Mouse (Mus musculus): ENCODE measurements at regions not wholly inside any gene's neighbourhood (a gene's known extent, or its start where the extent isn't known, plus 50 kb on each side); places are given as distances from the start of the nearest gene placed in this dataset.
"Not testable (repeated sequence)": the region's sequence is repeated elsewhere in the genome, so short reads cannot be mapped to it uniquely, and the experiment has no call there.

DNA sequence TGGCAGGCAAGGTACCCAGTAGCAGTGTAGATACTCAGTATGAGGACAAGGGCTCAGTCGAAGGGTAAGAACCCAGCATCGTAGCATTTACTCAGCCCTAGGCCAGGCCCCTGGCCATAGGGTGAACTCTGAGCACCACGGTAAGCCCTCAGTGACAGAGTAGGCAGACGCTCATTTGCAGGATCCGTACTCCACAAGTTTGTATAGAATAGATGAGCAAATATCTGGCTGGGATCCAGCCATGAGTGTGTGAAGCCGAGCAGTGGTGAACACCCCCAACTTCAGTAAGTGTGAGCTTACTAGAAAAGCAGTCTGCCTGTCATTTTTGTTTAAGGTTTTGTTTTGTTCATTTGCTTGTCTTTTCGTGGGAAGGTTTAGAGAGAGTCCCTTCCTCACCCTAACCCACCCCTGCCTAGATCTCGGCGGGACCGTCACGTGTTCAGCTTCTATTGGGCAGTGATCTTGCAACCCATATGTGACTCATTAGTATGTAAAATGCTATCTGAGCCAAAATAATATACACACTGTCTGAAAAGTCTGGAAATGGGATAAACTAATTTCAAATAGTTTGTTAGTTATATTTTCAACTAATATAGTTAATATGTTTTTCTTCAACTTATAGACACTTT lies 76.3 kb downstream of the Gm5447 start:
- no peak for DNase-seq

- not testable (repeated sequence) for DNase-seq
Measured at GRCm38 (mm10) chr13:31051586-31051985, 77.6 kb downstream of the Gm5447 start.

GRCm38 (mm10) chr13:31054356-31054755 lies 80.4 kb downstream of the Gm5447 start:
- DNase-seq, result no peak

DNA sequence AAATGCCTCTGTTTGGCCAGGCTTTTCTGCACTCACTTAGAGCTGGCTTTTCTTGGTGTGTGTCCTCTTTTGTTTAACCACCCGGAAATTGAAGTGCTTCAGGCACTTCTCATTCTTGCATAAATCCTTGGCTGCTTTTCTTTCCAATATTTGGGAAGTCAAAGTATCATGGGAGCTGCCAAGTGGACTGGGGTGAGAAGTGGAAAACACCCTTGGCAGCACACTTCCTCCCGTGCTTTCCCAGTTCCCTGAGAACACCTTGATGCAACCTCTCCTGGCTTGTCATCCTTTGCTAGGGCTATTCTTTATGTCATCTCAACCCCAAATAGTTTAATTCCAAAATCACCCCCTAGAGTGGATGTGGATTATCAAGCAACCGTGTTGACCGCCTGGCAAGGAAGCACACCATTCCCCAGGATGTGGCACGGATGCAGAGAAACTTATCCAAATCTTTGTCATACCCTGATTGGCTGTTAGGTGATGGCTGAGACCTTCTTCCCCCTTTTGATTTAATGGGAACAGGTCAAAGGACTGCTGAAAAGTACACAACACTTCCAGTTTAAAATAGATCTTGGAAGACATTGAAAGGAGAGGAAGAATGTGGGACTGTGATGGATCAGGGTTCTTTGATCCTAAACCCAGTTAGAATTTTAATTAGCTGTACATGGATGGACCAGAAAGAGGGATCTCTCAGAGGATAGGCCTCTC lies 81.5 kb downstream of the Gm5447 start:
- no peak for DNase-seq

DNA sequence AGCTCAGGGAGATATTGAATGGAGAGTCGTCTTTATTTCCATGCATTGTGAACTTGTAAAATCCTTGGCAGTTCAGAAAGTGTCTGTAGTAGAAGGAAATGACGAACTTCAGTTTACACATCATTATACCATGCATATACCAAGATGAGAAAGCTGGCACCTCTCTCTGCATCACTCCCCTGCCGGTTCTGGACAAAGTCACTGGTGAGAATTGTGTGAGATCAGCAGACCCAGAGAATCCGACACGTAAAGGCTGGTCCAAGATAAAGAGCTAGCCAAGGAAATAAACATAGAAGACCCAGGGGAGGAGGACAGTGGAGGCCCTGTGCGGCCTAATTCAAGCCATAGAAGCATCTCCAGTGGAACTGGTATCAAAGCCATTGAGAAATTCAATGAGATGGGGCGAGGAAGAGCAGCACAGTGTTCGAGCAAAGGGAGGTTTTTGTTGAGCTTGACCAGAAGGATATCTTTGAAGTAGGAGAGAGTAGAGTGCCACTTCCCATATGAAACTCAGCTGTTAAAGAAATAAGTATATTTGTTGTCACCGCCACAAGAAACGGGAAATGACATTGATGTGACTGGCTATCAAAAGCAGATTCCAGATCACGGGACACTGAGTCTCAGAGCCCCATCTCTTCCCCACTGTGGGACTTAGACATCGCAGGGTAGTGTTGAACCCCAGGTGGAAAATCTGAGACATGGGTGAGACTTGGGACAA lies 82.3 kb downstream of the Gm5447 start:
- DNase-seq, result no peak

GRCm38 (mm10) chr13:31060916-31061431 lies 87.0 kb downstream of the Gm5447 start:
- DNase-seq, result no peak

DNA sequence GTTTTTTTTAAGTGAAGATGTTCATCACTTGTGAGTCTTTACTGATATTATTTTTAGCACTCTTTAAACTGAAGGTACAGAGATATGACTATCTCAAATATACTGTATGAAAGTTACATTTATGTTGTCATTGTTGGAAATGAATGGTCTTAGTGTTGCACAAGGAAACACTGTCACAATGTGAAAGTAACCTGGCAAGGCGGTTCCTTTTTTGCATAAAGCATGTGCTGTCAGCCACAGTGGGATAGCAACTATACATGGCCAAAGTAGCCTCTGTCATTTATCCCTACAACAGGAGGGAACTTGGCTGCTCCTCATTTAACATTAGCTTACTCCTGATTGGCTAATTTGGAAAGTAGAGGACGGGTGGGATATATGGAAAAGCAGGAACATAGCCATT lies 94.3 kb downstream of the Gm5447 start:
- no peak for DNase-seq

DNA sequence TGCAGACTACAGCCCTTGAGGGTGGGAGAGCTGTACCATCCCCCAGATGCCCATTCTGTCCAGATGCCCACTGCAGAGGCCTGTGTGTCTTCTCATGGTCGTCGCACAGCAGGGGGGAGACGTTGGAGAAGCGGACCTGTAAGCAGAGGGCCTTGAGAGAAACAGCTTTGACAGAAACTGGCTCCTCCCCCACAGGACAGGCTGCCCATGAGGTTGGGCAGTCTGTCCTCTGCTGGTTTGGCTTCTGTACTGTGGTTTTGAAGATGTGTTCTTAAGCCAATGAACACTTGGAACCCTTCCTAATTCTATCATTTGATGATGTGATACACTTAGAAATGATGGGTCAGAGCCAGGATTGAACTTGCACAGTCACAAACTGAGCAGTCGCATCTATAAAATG lies 102.5 kb downstream of the Gm5447 start:
- no peak for DNase-seq

DNA sequence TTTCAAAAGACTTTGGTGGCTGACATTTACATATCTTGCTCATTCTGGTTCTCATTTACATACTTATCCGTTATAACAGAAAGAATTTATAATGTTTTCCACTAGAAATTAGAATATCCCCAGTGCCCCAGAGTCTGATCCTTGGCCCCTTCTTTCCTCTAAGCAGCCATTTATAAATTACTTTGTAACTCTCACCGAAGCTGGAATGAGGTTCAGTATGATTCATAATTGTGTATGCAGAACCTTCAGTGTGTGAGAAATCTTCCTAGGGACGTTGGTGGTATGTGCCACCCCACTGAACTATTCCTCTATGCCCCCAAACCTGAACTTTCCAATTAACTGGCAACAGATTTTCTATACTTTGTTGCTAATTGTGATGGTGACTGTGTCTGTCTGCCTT lies 104.7 kb downstream of the Gm5447 start:
- no peak for DNase-seq

DNA sequence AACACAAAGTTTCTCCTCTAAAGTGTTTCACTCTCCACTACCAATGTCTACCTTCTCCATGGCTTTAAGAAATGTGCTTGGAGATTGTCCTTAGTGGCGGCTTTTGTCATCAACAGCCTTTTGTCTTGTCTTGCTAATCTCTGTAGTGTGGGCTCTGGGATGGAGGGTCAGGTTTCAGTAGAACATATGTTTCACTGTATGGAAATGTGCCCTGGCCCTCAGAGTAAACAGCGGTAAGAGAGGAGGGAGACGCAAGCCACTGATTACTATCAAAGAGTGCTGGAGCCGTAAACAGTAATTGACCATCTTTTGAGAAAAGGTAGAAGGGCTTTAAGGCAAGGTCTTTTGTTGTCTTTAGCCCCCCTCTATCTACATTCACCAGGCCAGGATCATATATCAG lies 106.2 kb downstream of the Gm5447 start:
- no peak for DNase-seq

- peak; percentile 69 to 84 for DNase-seq
Measured at GRCm38 (mm10) chr13:31082448-31083140, 108.6 kb downstream of the Gm5447 start.

DNA sequence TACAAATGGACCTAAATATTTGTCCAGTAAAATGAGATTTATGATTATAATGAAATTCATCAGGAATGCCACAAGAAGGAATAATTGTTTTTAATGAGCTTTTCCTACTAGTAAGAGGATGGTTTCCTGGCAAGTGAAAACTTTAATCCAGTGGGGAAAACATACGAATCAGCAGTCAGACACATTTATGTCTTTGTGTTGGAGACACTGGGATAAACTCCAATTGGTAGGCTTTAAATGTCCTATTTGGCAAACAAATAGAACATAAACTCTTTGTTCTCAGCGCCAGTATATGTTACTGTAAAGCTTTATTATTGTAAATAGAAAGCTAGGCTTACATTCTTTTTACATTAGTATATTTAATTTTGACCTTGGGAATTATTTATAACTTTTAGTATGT lies 127.0 kb downstream of the Gm5447 start:
- no peak for DNase-seq

DNA sequence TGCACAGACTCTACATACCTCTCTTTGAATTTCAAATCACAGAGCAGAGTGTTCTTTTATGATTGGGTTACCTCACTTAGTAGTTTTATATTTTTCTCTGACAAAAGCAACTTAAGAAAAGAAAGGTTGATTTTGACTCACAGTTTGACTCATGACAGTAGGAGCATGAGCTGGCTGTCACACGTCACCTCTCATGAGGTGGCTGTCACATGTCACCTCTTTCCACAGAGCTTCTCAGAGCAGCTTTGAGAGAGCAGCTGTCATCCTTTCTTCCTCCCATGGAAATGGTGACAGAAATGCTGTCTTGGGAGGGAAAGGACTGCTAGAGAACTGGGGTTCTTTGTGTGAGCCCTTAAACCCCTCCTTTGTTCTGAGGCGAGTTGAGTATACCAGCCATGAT lies 133.4 kb downstream of the Gm5447 start:
- no peak for DNase-seq

DNA sequence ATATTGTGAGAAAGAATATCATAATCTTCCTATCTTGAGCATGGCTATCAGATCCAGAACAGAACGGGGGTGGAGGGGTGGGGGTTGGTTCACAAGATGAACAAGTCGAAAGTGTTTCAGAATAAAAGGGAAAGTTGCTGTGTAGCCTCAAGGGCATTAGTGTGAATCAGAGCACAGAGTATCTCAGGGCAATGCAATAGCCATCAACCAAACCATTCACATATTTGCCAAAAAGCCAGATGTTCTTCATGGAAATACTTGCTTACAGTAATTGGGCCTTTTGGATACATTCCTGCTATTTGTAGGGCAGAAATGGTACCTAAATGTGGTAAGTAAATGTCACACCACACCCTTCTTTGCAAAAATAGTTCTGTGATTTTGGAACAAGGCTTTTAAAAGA lies 135.2 kb downstream of the Gm5447 start:
- DNase-seq, result no peak

DNA sequence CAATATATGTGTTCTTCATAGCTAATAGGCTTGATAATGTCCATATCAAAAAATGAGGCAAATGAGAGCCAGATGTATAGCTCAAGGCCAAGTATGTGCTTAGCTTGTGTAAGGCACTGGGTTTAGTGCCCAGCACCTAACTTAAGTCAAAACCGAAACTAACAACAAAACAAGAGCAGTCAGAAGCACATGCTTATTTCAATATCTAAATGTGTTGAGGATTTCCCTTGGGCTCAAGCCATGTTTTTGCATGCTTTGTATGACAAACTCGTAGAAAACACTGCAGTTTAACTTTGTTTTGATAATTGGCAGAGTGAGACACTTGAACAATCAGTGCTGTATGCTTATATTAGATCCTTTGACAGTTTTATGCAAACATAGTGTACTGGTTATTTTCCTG lies 148.7 kb downstream of the Gm5447 start:
- DNase-seq, result no peak

- DNase-seq, result no peak
Measured at GRCm38 (mm10) chr13:31124547-31125216, 150.7 kb downstream of the Gm5447 start.

DNA sequence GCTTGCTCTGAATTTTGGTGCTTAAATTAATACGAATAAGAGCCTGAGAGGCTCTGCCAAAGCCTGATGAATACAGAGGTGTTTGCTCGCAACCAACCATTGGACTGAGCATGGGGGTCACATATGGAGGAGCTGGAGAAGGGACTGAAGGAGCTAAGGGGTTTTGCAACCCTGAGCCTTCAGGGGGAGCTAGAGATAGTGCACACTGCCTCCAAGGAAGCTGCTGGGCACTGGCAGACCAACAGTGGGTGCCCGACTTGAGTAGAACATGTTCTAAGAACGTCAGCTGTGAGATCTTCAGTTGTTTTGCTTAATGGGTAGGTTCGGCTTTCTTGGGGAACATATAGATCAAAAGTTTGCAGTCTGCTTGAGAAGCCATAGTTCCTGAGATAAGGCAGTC lies 158.5 kb downstream of the Gm5447 start:
- no peak for DNase-seq

DNA sequence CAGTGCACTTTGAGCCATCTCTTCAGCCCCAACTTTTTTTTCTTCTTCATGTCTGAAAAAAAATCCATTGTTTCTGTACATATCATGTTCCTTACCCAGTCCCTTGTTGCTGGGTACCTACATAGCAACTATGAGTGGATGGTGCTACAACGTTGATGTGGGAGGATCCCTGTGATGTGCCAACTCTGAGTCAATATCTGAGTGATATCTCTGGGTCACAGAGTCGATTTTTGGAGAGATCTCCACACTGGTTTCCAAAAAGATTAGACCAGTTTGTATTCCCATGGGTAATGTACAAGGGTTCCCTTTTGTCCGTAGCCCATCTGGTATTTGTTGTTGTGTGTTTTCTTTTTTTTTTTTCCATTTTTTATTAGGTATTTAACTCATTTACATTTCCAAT lies 165.7 kb downstream of the Gm5447 start:
- no peak for DNase-seq

DNA sequence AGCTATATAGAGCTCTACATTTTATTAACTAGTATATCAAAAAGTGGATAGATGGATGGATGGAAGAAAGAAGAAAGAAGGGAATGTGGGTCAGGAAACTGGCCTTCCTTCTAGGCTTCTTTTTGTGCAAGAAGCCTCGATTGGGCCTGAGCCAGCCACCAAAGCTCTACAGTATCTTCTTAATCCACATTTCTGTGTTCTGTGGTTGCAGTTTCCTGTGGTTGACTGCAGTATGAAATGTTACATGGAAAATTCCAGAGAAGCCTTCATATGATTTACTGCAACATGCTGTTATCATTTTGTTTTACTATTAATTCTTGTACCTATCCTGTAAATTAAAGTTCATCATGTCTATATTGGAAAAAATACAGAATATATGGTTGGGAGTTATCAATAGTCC lies 173.3 kb downstream of the Gm5447 start:
- DNase-seq, result no peak

DNA sequence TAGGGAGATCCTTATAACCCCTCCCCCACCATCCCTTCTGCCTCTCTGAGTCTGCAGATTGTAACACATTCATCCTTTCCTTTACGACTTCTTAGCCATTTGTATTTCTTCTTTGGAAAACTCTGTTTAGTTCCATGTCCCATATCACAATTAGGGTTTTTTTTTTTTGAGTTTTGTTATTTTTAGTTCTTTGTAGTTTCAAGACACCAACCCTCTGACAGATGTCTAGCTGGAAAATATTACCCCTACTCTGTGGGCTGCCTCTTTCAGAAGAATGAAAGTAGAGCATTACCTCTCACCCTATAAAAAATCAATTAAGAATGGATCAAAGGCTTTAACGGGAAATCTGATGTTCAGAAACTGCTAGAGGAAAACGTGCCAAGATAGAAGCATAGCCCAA lies 180.1 kb downstream of the Gm5447 start:
- no peak for DNase-seq

- no peak for DNase-seq
Measured at GRCm38 (mm10) chr13:31163878-31164495, 190.0 kb downstream of the Gm5447 start.

- DNase-seq, result no peak
Measured at GRCm38 (mm10) chr13:31166286-31166685, 192.3 kb downstream of the Gm5447 start.

All from heart, adult 18-20 months (tissue).